Mouse (Mus musculus) spleen, adult 2 months (tissue): ENCODE data around the gene Adam30. TPM values are rescaled to one million over a fixed set of nuclear protein-coding genes. Genes with fewer than 3 reads are reported as not detected.
"Not testable (repeated sequence)": the region's sequence is repeated elsewhere in the genome, so short reads cannot be mapped to it uniquely, and the experiment has no call there.

Experiments
- DNase-seq, 2 experiments: peaks; one replicate each; pipeline versions ENCODE4 v3.0.0 to v3.0.0-alpha.2; 2012 to 2021; ENCODE audit warnings: low spot score in 2 of 2, low read depth in 1 of 2
- H3K27ac ChIP-seq: fragments of 200-500 bp; 2 replicates; pipeline ENCODE4 v1.5.1; 2012; ENCODE audit warnings: low read length, inconsistent platforms; ENCODE audit not compliant: insufficient read depth
- H3K27me3 ChIP-seq: fragments of 200-500 bp; 2 replicates; pipeline ENCODE4 v1.6.1; 2012; ENCODE audit warnings: mild to moderate bottlenecking, moderate library complexity, low read length, inconsistent platforms; ENCODE audit not compliant: control insufficient read depth, insufficient read depth
- H3K36me3 ChIP-seq: fragments of 200-500 bp; 2 replicates; pipeline ENCODE4 v1.6.1; 2012; ENCODE audit warnings: mild to moderate bottlenecking, low read length, inconsistent platforms; ENCODE audit not compliant: control insufficient read depth, insufficient read depth
- H3K4me1 ChIP-seq: fragments of 200-500 bp; 2 replicates; pipeline ENCODE4 v1.6.1; 2011; ENCODE audit warnings: inconsistent platforms; ENCODE audit not compliant: control insufficient read depth, insufficient read depth, insufficient read length
- H3K4me3 ChIP-seq: fragments of 200-500 bp; 2 replicates; pipeline ENCODE4 v1.5.1; 2011; ENCODE audit warnings: mild to moderate bottlenecking, inconsistent platforms; ENCODE audit not compliant: insufficient read depth, insufficient read length; ENCODE audit errors: extremely low read depth
- CTCF ChIP-seq: fragments of 200-500 bp; IDR thresholded peaks from 2 replicates; pipeline ENCODE4 v1.5.1; 2011; ENCODE audit warnings: mild to moderate bottlenecking, inconsistent platforms; ENCODE audit not compliant: insufficient read depth, insufficient read length, insufficient replicate concordance; ENCODE audit errors: extremely low read depth
- POLR2A ChIP-seq: fragments of 200-500 bp; IDR thresholded peaks from 2 replicates; pipeline ENCODE4 v1.6.1; 2011; ENCODE audit warnings: low read depth, low read length, inconsistent platforms
- WGBS: fragments of 180-500 bp; shearing (Covaris S2); methylation state at CpG from one replicate; pipeline ENCODE4 v1.1.7; 2018; 5-methylcytosine and 5-hydroxymethylcytosine counted together
- polyA plus RNA-seq: library from polyadenylated mRNA; depleted of rRNA; stranded (reverse); fragments of >200 nt; gene quantifications from 2 replicates; pipeline ENCODE4 v1.2.3, GENCODE M21; 2012; rRNA removed

Adam30 gene
- not detected in 2 replicates for polyA plus RNA-seq

DNA sequence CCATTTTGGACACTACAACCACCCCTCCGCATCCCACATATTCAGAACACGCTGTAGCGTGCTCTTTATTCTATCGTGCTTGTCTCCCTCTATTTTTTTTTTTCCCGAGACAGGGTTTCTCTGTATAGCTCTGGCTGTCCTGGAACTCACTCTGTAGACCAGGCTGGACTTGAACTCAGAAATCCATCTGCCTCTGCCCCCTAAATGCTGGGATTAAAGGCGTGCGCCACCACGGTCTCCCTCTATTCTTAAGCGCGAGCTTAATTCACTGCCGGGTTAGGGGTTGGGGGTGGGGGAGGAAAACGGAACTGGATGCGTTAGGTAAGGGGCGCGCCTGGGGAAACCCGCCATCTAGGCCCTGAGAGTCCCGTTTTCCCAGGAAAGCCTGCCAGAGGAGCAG is at the start of gene Adam30:
TSS of gene Adam30 (plus strand) at position 301 of the 400 bp plus-strand sequence.
- Histone ChIP-seq H3K27ac (no peak within 1 kb of the TSS), H3K36me3 (no peaks in the 10 kb centered on the region), H3K4me1 (peaks cover 3% of the 10 kb centered on the region; the same call in 1 of the 2 replicates), H3K27me3 (no peaks in the 10 kb centered on the region), H3K4me3 (no peak within 1 kb of the TSS)
- TF ChIP-seq CTCF (no peak), POLR2A (no peak)
- no peak for DNase-seq
- 94% methylated on average over 17 of the region's 17 CpGs for WGBS

- Histone ChIP-seq H3K4me1 (no peaks in the 10 kb centered on the region), H3K27me3 (no peaks in the 10 kb centered on the region), H3K4me3 (no peak overlapping the region), H3K36me3 (peaks cover 50% of the 10 kb centered on the region), H3K27ac (no peak overlapping the region)
- whole genome bisulfite sequencing, result 97% methylated on average over 3 of the region's 3 CpGs
- no peak for DNase-seq
- TF ChIP-seq CTCF (no peak), POLR2A (no peak)
These were observed 42.2 kb upstream of the Adam30 start for GRCm38 (mm10) chr3:98118252-98118651.

DNA sequence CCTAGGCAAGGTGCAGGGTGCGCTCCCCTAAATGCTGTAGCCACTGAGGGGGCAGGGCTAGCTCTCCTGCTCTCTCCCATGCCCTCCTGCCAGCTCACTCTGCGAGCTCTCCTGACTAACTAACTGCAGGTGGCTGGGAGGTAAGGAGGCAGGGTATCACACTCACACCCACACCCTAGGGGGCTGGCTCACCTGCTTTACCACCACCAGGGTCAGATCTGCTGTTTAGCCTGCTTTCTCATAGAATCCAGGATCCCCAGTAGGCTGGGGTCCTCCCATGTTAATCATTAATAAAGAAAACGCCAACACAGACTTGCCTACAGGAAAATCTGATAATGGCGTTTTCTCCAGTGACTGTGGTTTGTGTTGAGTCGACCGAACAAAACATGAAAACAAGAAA is 41.1 kb upstream of the Adam30 start:
- DNase-seq, result no peak
- Histone ChIP-seq H3K4me1 (no peaks in the 10 kb centered on the region), H3K27ac (no peak overlapping the region), H3K4me3 (no peak overlapping the region), H3K36me3 (peaks cover 54% of the 10 kb centered on the region), H3K27me3 (no peaks in the 10 kb centered on the region)
- TF ChIP-seq CTCF, result no peak
- no peak for TF ChIP-seq POLR2A
- WGBS, result 90% methylated on average over 6 of the region's 6 CpGs

- TF ChIP-seq POLR2A (no peak), CTCF (no peak)
- H3K4me1 ChIP-seq, result no peaks in the 10 kb centered on the region
- DNase-seq, result no peak
- H3K27ac ChIP-seq, result no peak overlapping the region
- peaks cover 56% of the 10 kb centered on the region for H3K36me3 ChIP-seq
- no peak overlapping the region for H3K4me3 ChIP-seq
- 94% methylated on average over 6 of the region's 6 CpGs for WGBS
- H3K27me3 ChIP-seq, result no peaks in the 10 kb centered on the region
These were observed 39.5 kb upstream of the Adam30 start for GRCm38 (mm10) chr3:98120884-98121283.

GRCm38 (mm10) chr3:98127775-98128174 is 32.7 kb upstream of the Adam30 start:
- H3K4me1 ChIP-seq, result no peaks in the 10 kb centered on the region
- no peak overlapping the region for H3K4me3 ChIP-seq
- no peak for DNase-seq
- TF ChIP-seq POLR2A (no peak), CTCF (no peak)
- no peaks in the 10 kb centered on the region for H3K27me3 ChIP-seq
- H3K27ac ChIP-seq, result no peak overlapping the region
- peaks cover 55% of the 10 kb centered on the region for H3K36me3 ChIP-seq
- WGBS, result 98% methylated on average over 2 of the region's 2 CpGs

- Histone ChIP-seq H3K27ac (no peak overlapping the region), H3K4me1 (no peaks in the 10 kb centered on the region), H3K36me3 (peaks cover 54% of the 10 kb centered on the region), H3K27me3 (no peaks in the 10 kb centered on the region), H3K4me3 (no peak overlapping the region)
- WGBS, result 90% methylated on average over 5 of the region's 5 CpGs
- TF ChIP-seq CTCF (no peak), POLR2A (no peak)
- no peak for DNase-seq
These were observed 31.7 kb upstream of the Adam30 start for GRCm38 (mm10) chr3:98128716-98129115.

DNA sequence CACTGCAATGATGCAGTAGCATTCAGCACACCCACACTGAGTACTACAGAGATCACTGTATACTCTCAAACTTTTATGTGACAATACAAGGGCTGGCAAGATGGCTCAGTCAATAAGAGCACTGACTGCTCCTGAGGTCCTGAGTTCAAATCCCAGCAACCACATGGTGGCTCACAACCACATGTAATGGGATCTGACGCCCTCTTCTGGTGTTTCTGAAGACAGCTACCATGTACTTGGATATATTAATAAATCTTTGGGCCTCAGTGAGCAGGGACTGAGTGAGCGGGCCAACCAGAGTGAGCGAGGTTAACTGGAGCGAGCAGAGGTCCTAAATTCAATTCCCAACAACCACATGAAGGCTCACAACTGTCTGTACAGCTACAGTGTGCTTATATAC is 28.3 kb upstream of the Adam30 start:
- H3K27me3 ChIP-seq, H3K4me3 ChIP-seq, H3K4me1 ChIP-seq, H3K27ac ChIP-seq, DNase-seq: not testable (repeated sequence)
- H3K36me3 ChIP-seq, result peaks cover 58% of the 10 kb centered on the region
- WGBS, result 94% methylated on average over 4 of the region's 4 CpGs
